Mouse (Mus musculus): Measurements from ENCODE around the gene Tnfrsf1a.

DNA sequence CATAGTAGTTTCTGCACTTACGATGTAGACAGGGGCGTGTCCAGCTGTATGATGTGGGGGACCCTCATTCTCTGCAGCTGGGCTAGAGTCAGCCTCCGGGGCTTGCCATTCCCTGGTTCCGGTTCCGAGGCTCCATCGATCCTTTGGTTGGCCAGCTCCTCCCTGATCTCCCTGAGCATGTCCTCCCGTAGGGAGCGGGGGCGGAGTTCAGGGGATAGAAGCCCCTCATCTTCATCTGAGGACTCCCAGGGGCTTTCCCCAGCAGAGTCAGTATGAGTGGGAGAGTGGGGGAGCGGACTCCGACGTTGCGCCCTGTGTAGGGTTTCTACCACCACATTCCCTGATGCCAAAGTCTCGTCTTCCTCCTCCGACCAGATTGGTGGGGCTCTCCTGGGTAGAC lies 13.9 kb downstream of the Tnfrsf1a start:
- TF ChIP-seq CTCF (IDR thresholded peaks at IDR 0.05; ENCODE audit: borderline replicate concordance, insufficient read depth, low read length) (no peak), POLR2A (IDR thresholded peaks at IDR 0.05; ENCODE audit: low read depth, low read length) (no peak)

Data from embryonic fibroblast, embryonic 13.5 days (primary cell).